Mouse (Mus musculus): Measurements from ENCODE around the gene Mrgpra3.

Mrgpra3 gene

GRCm38 (mm10) chr7:47601272-47601671 is at the start of gene Mrgpra3:
Gene Mrgpra3, minus strand, starts transcription at chr7:47601372.
- DNase-seq (ENCODE audit: low spot score) = no peak

Data from lung, postnatal 25 days (tissue).